Mouse (Mus musculus) telencephalon, adult 2 months (tissue): ENCODE results near the gene Emc7.

Source experiments
- DNase-seq: peaks from one replicate; pipeline ENCODE4 v3.0.0-alpha.2; 2011; ENCODE audit warnings: low read depth, low spot score

Emc7 gene

DNA sequence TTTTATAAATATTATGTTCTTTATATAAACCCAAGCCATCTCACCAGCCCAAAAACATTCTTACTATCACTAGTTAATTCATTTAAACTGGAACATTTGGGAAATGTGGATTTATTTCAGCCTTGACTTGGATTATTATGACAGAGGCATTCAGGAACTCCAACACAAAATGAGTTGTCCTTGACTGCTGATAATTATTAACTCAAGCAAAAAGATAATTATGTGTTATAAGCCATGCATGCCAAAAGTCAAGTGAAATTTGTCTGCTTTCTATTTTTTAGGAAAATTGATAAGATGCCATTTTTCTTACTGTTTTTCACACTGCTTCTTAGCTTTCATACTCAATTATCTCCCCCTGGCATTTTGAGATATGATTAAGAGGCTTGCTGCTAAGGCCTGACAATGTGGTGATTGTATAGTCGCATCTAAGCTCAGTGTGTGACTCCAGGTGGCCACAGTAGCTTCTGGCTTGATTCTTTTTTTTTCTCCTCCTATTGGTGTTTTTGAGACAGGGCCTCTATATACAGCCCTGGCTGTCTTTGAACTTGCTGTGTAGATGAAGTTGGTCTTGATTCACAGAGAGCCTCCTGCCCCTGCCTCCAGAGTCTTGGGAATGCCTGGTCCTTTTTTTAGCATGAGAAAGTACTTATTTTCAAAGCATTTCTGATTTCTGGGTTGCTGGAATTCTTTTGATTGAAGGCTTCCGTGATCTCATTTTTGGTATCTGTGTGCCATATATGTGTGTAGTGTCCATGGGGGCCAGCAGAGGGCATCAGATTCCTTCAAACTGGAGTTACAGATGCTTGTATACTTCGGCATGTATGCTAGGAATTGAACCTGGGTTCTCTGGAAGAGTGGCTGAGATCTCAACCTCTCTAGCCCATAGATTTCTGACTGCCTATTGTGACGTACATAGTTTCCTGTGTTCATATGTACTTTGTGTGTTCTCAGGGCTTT, 66.0 kb downstream of the Emc7 start:
- no peak for DNase-seq
